In the genomic region with DNA sequence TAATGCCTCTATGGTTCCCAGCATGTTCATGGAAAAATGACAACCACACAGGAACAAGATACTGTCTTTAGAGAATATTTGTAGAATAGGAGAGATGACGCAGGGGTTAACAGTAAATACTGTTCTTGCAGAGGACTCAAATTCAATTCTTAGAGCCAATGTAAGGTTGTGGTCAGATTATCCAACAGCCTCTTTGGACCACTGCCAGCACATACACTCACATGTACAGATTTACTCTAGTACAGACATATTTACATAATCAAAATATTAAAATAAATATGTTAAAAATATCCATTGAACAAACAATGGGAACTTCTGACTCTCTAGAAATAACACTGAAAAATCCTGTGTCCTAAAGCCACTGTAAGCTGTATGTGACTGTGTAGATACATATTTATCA, we compare ENCODE assay signal across 15 mouse cellular contexts.
"Had no signal": no experiment of that assay in that cellular context is flagged by ENCODE, and none has a peak within 500 bp of the region (broad histone marks: within the 10 kb centered on the region; RNA-seq: fewer than 3 reads in every experiment).

No protein-coding gene starts in this region.

- H3K4me1 ChIP-seq: neural tube, embryonic 12.5 days; neural tube, embryonic 15.5 days; stomach, embryonic 15.5 days had no signal

- H3K27ac ChIP-seq: neural tube, embryonic 12.5 days; neural tube, embryonic 13.5 days; neural tube, embryonic 15.5 days; stomach, embryonic 15.5 days had no signal

- DNase-seq: retina, postnatal 1 day; right cerebral cortex, adult 18-20 months; right cerebral cortex, postnatal 14 days; right cerebral cortex, postnatal 4 days; spleen, adult 18-20 months; thymus, adult 18-20 months; thymus, adult 2 months; thymus, postnatal 14 days; thymus, postnatal 25 days; thymus, postnatal 36 days; thymus, postnatal 4 days had no signal

- H3K9ac ChIP-seq: neural tube, embryonic 12.5 days; neural tube, embryonic 13.5 days; neural tube, embryonic 15.5 days; stomach, embryonic 15.5 days had no signal

- H3K36me3 ChIP-seq: neural tube, embryonic 12.5 days; neural tube, embryonic 13.5 days; neural tube, embryonic 15.5 days; stomach, embryonic 15.5 days had no signal

- H3K27me3 ChIP-seq: neural tube, embryonic 12.5 days; neural tube, embryonic 13.5 days; neural tube, embryonic 15.5 days; stomach, embryonic 15.5 days had no signal

- H3K4me3 ChIP-seq: neural tube, embryonic 12.5 days; neural tube, embryonic 13.5 days; neural tube, embryonic 15.5 days; stomach, embryonic 15.5 days had no signal

- H3K4me2 ChIP-seq: neural tube, embryonic 12.5 days; neural tube, embryonic 13.5 days; neural tube, embryonic 15.5 days; stomach, embryonic 15.5 days had no signal

- H3K9me3 ChIP-seq: neural tube, embryonic 12.5 days; neural tube, embryonic 13.5 days; neural tube, embryonic 15.5 days; stomach, embryonic 15.5 days had no signal
